Mouse (Mus musculus) myocyte (in vitro differentiated cells): ENCODE measurements around the gene Arntl2.

Experiments
- CEBPB ChIP-seq: IDR thresholded peaks from 2 replicates; pipeline ENCODE4 v1.6.1; 2011; ENCODE audit warnings: mild to moderate bottlenecking, moderate library complexity; ENCODE audit not compliant: poor library complexity, insufficient read depth, severe bottlenecking
- E2F4 ChIP-seq: IDR thresholded peaks from one replicate; pipeline ENCODE4 v1.6.1; 2011; ENCODE audit warnings: mild to moderate bottlenecking, control low read depth, moderate library complexity; ENCODE audit not compliant: insufficient read depth
- MAX ChIP-seq: IDR thresholded peaks from one replicate; pipeline ENCODE4 v1.6.1; 2011; ENCODE audit warnings: low read depth, mild to moderate bottlenecking, control low read depth
- MYOG ChIP-seq, 3 experiments: IDR thresholded peaks; one replicate each; pipeline ENCODE4 v1.6.1; 2011; ENCODE audit warnings: control low read depth in 2 of 3, low read depth in 2 of 3, mild to moderate bottlenecking in 2 of 3; ENCODE audit not compliant: insufficient read length in 2 of 3, control insufficient read depth in 1 of 3, insufficient read depth in 1 of 3
- POLR2A ChIP-seq: IDR thresholded peaks from one replicate; pipeline ENCODE4 v1.6.1; 2011; ENCODE audit warnings: low read depth, mild to moderate bottlenecking, control low read depth, moderate library complexity; ENCODE audit not compliant: insufficient read length
- POLR2AphosphoS2 ChIP-seq: IDR thresholded peaks from one replicate; pipeline ENCODE4 v1.6.1; 2011; ENCODE audit warnings: low read depth, control low read depth; ENCODE audit not compliant: insufficient read length
- USF1 ChIP-seq: IDR thresholded peaks from one replicate; pipeline ENCODE4 v1.6.1; 2011; ENCODE audit warnings: low read depth, mild to moderate bottlenecking, control low read depth, moderate library complexity

- TF ChIP-seq POLR2A: no peak
- no peak for TF ChIP-seq MYOG (IDR thresholded peaks at IDR 0.05; ENCODE audit: control insufficient read depth in 1 of 3, insufficient read depth in 1 of 3, insufficient read length in 2 of 3, low read depth in 2 of 3)
- TF ChIP-seq MAX: no peak
- TF ChIP-seq E2F4: no peak
- TF ChIP-seq POLR2AphosphoS2: no peak
- TF ChIP-seq CEBPB: no peak
- no peak for TF ChIP-seq USF1
These were observed 50.3 kb downstream of the Arntl2 start for GRCm38 (mm10) chr6:146845961-146846750.
